Mouse (Mus musculus) myocyte (in vitro differentiated cells): ENCODE results near the gene Adgrf4. TPM values are rescaled to one million over a fixed set of nuclear protein-coding genes. Genes with fewer than 3 reads are reported as not detected.

Experiments used
- H3K27me3 ChIP-seq: one replicate; pipeline ENCODE4 v1.6.1; 2011; ENCODE audit not compliant: control insufficient read depth, insufficient read depth, insufficient read length
- H3K36me3 ChIP-seq: one replicate; pipeline ENCODE4 v1.6.1; 2011; ENCODE audit not compliant: control insufficient read depth, insufficient read depth
- H3K4me2 ChIP-seq: one replicate; pipeline ENCODE4 v1.6.1; 2011; ENCODE audit warnings: low read depth, control low read depth
- H3K4me3 ChIP-seq: one replicate; pipeline ENCODE4 v1.5.1; 2011; ENCODE audit warnings: mild to moderate bottlenecking, control low read depth, moderate library complexity
- H3K79me2 ChIP-seq: one replicate; pipeline ENCODE4 v1.6.1; 2011; ENCODE audit not compliant: control insufficient read depth, insufficient read depth
- H3ac ChIP-seq: one replicate; pipeline ENCODE4 v1.6.1; 2011; ENCODE audit not compliant: control insufficient read depth, insufficient read length
- CEBPB ChIP-seq: IDR thresholded peaks from 2 replicates; pipeline ENCODE4 v1.6.1; 2011; ENCODE audit warnings: mild to moderate bottlenecking, moderate library complexity; ENCODE audit not compliant: poor library complexity, insufficient read depth, severe bottlenecking
- E2F4 ChIP-seq: IDR thresholded peaks from one replicate; pipeline ENCODE4 v1.6.1; 2011; ENCODE audit warnings: mild to moderate bottlenecking, control low read depth, moderate library complexity; ENCODE audit not compliant: insufficient read depth
- MAX ChIP-seq: IDR thresholded peaks from one replicate; pipeline ENCODE4 v1.6.1; 2011; ENCODE audit warnings: low read depth, mild to moderate bottlenecking, control low read depth
- MYOD1 ChIP-seq, 3 experiments: IDR thresholded peaks; one replicate each; pipeline ENCODE4 v1.6.1; 2011; ENCODE audit warnings: control low read depth in 2 of 3, low read depth in 2 of 3, mild to moderate bottlenecking in 2 of 3, moderate library complexity in 1 of 3; ENCODE audit not compliant: insufficient read length in 2 of 3, control insufficient read depth in 1 of 3
- MYOG ChIP-seq, 3 experiments: IDR thresholded peaks; one replicate each; pipeline ENCODE4 v1.6.1; 2011; ENCODE audit warnings: control low read depth in 2 of 3, low read depth in 2 of 3, mild to moderate bottlenecking in 2 of 3; ENCODE audit not compliant: insufficient read length in 2 of 3, control insufficient read depth in 1 of 3, insufficient read depth in 1 of 3
- POLR2A ChIP-seq: IDR thresholded peaks from one replicate; pipeline ENCODE4 v1.6.1; 2011; ENCODE audit warnings: low read depth, mild to moderate bottlenecking, control low read depth, moderate library complexity; ENCODE audit not compliant: insufficient read length
- POLR2AphosphoS2 ChIP-seq: IDR thresholded peaks from one replicate; pipeline ENCODE4 v1.6.1; 2011; ENCODE audit warnings: low read depth, control low read depth; ENCODE audit not compliant: insufficient read length
- REST ChIP-seq: IDR thresholded peaks from one replicate; pipeline ENCODE4 v1.6.1; 2011; ENCODE audit warnings: mild to moderate bottlenecking, control low read depth, moderate library complexity; ENCODE audit not compliant: insufficient read depth, insufficient read length
- SRF ChIP-seq: IDR thresholded peaks from one replicate; pipeline ENCODE4 v1.6.1; 2011; ENCODE audit warnings: low read depth; ENCODE audit not compliant: control insufficient read depth, insufficient read length
- TCF12 ChIP-seq: IDR thresholded peaks from one replicate; pipeline ENCODE4 v1.6.1; 2011; ENCODE audit warnings: mild to moderate bottlenecking, control low read depth; ENCODE audit not compliant: poor library complexity, insufficient read depth, severe bottlenecking
- TCF3 ChIP-seq: IDR thresholded peaks from one replicate; pipeline ENCODE4 v1.6.1; 2011; ENCODE audit warnings: low read depth, control low read depth; ENCODE audit not compliant: insufficient read length
- USF1 ChIP-seq: IDR thresholded peaks from one replicate; pipeline ENCODE4 v1.6.1; 2011; ENCODE audit warnings: low read depth, mild to moderate bottlenecking, control low read depth, moderate library complexity
- polyA plus RNA-seq: library from polyadenylated mRNA; unstranded; fragments of >200 nt; fragmentation: generic; extraction: Trizol; gene quantifications from one replicate; pipeline ENCODE4 v1.2.1, GENCODE M21; 2012; ENCODE audit warnings: missing spikeins

The Adgrf4 gene
- polyA plus RNA-seq, 1 experiment = not detected

GRCm38 (mm10) chr17:42705611-42706010 lies 13.5 kb upstream of the Adgrf4 start:
- Histone ChIP-seq H3ac (no peak overlapping the region), H3K79me2 (no peaks in the 10 kb centered on the region), H3K27me3 (no peaks in the 10 kb centered on the region), H3K4me3 (no peak overlapping the region), H3K36me3 (no peaks in the 10 kb centered on the region), H3K4me2 (no peak overlapping the region)
- no peak for TF ChIP-seq REST

- H3ac ChIP-seq = no peak overlapping the region
- H3K4me3 ChIP-seq = no peak overlapping the region
- no peaks in the 10 kb centered on the region for H3K27me3 ChIP-seq
- H3K36me3 ChIP-seq = no peaks in the 10 kb centered on the region
- H3K79me2 ChIP-seq = no peaks in the 10 kb centered on the region
- H3K4me2 ChIP-seq = no peak overlapping the region
- TF ChIP-seq E2F4 (no peak), MYOD1 (IDR thresholded peaks at IDR 0.05; ENCODE audit: control insufficient read depth in 1 of 3, insufficient read length in 2 of 3, low read depth in 2 of 3) (no peak), MYOG (IDR thresholded peaks at IDR 0.05; ENCODE audit: control insufficient read depth in 1 of 3, insufficient read depth in 1 of 3, insufficient read length in 2 of 3, low read depth in 2 of 3) (no peak), TCF12 (no peak), USF1 (no peak), SRF (no peak)
Measured at GRCm38 (mm10) chr17:42702198-42702597, 10.1 kb upstream of the Adgrf4 start.

GRCm38 (mm10) chr17:42694730-42695129 lies 2.6 kb upstream of the Adgrf4 start:
- Histone ChIP-seq H3ac (no peak overlapping the region), H3K79me2 (no peaks in the 10 kb centered on the region), H3K27me3 (no peaks in the 10 kb centered on the region), H3K4me2 (no peak overlapping the region), H3K36me3 (no peaks in the 10 kb centered on the region), H3K4me3 (no peak overlapping the region)
- TF ChIP-seq MYOD1 (IDR thresholded peaks at IDR 0.05; ENCODE audit: control insufficient read depth in 1 of 3, insufficient read length in 2 of 3, low read depth in 2 of 3) (no peak), CEBPB (no peak), MAX (no peak), REST (no peak), POLR2A (no peak)

GRCm38 (mm10) chr17:42690531-42690930 lies 1.6 kb downstream of the Adgrf4 start:
- Histone ChIP-seq H3K36me3 (no peaks in the 10 kb centered on the region), H3K27me3 (no peaks in the 10 kb centered on the region), H3K79me2 (no peaks in the 10 kb centered on the region), H3ac (no peak overlapping the region), H3K4me3 (no peak overlapping the region), H3K4me2 (no peak overlapping the region)
- TF ChIP-seq E2F4 (no peak), CEBPB (no peak)

GRCm38 (mm10) chr17:42658634-42659422 lies 33.3 kb downstream of the Adgrf4 start:
- no peaks in the 10 kb centered on the region for H3K36me3 ChIP-seq
- H3K4me3 ChIP-seq = no peak overlapping the region
- H3K79me2 ChIP-seq = no peaks in the 10 kb centered on the region
- no peak overlapping the region for H3K4me2 ChIP-seq
- H3K27me3 ChIP-seq = no peaks in the 10 kb centered on the region
- H3ac ChIP-seq = no peak overlapping the region
- no peak for TF ChIP-seq MYOG (IDR thresholded peaks at IDR 0.05; ENCODE audit: control insufficient read depth in 1 of 3, insufficient read depth in 1 of 3, insufficient read length in 2 of 3, low read depth in 2 of 3)
- no peak for TF ChIP-seq USF1
- no peak for TF ChIP-seq TCF3
- TF ChIP-seq MYOD1 (IDR thresholded peaks at IDR 0.05; ENCODE audit: control insufficient read depth in 1 of 3, insufficient read length in 2 of 3, low read depth in 2 of 3) = no peak
- TF ChIP-seq POLR2A = no peak
- no peak for TF ChIP-seq E2F4
- no peak for TF ChIP-seq POLR2AphosphoS2
- no peak for TF ChIP-seq MAX
- no peak for TF ChIP-seq TCF12
- TF ChIP-seq CEBPB = no peak
- no peak for TF ChIP-seq REST
- no peak for TF ChIP-seq SRF

- Histone ChIP-seq H3K4me3 (no peak overlapping the region), H3K4me2 (no peak overlapping the region), H3ac (no peak overlapping the region), H3K27me3 (no peaks in the 10 kb centered on the region), H3K79me2 (no peaks in the 10 kb centered on the region), H3K36me3 (no peaks in the 10 kb centered on the region)
- no peak for TF ChIP-seq REST
- no peak for TF ChIP-seq USF1
- no peak for TF ChIP-seq CEBPB
- no peak for TF ChIP-seq MAX
- TF ChIP-seq SRF = no peak
- TF ChIP-seq MYOG (IDR thresholded peaks at IDR 0.05; ENCODE audit: control insufficient read depth in 1 of 3, insufficient read depth in 1 of 3, insufficient read length in 2 of 3, low read depth in 2 of 3) = no peak
- no peak for TF ChIP-seq POLR2A
- TF ChIP-seq TCF3 = no peak
- TF ChIP-seq E2F4 = no peak
- no peak for TF ChIP-seq MYOD1 (IDR thresholded peaks at IDR 0.05; ENCODE audit: control insufficient read depth in 1 of 3, insufficient read length in 2 of 3, low read depth in 2 of 3)
- TF ChIP-seq TCF12 = no peak
- no peak for TF ChIP-seq POLR2AphosphoS2
Measured at GRCm38 (mm10) chr17:42643416-42643815, 48.7 kb downstream of the Adgrf4 start.
